Mouse (Mus musculus) telencephalon, adult 2 months (tissue): ENCODE data around the gene Cubn.

ENCODE experiments used
- DNase-seq: peaks from one replicate; pipeline ENCODE4 v3.0.0-alpha.2; 2011; ENCODE audit warnings: low read depth, low spot score

Gene Cubn

GRCm38 (mm10) chr2:13237140-13237901, 254.3 kb downstream of the Cubn start:
- DNase-seq, result peak; percentile 34

GRCm38 (mm10) chr2:13235696-13236095, 255.9 kb downstream of the Cubn start:
- no peak for DNase-seq

- no peak for DNase-seq
Observed at GRCm38 (mm10) chr2:13234796-13235195, 256.8 kb downstream of the Cubn start.

GRCm38 (mm10) chr2:13233902-13234301, 257.7 kb downstream of the Cubn start:
- DNase-seq, result no peak

GRCm38 (mm10) chr2:13233254-13233835, 258.3 kb downstream of the Cubn start:
- DNase-seq, result no peak

GRCm38 (mm10) chr2:13232305-13232704, 259.3 kb downstream of the Cubn start:
- DNase-seq, result no peak

- no peak for DNase-seq
Observed at GRCm38 (mm10) chr2:13229686-13230085, 261.9 kb downstream of the Cubn start.
